Mouse (Mus musculus) spleen, adult 2 months (tissue): ENCODE measurements around the gene Slc4a3. TPM values are rescaled to one million over a fixed set of nuclear protein-coding genes. Genes with fewer than 3 reads are reported as not detected.
A peak's percentile ranks its signal among the peaks of the same experiment; 100 is the strongest.

ENCODE experiments used
- DNase-seq, 2 experiments: peaks; one replicate each; pipeline versions ENCODE4 v3.0.0 to v3.0.0-alpha.2; 2012 to 2021; ENCODE audit warnings: low spot score in 2 of 2, low read depth in 1 of 2
- H3K27ac ChIP-seq: fragments of 200-500 bp; 2 replicates; pipeline ENCODE4 v1.5.1; 2012; ENCODE audit warnings: low read length, inconsistent platforms; ENCODE audit not compliant: insufficient read depth
- H3K27me3 ChIP-seq: fragments of 200-500 bp; 2 replicates; pipeline ENCODE4 v1.6.1; 2012; ENCODE audit warnings: mild to moderate bottlenecking, moderate library complexity, low read length, inconsistent platforms; ENCODE audit not compliant: control insufficient read depth, insufficient read depth
- H3K36me3 ChIP-seq: fragments of 200-500 bp; 2 replicates; pipeline ENCODE4 v1.6.1; 2012; ENCODE audit warnings: mild to moderate bottlenecking, low read length, inconsistent platforms; ENCODE audit not compliant: control insufficient read depth, insufficient read depth
- H3K4me1 ChIP-seq: fragments of 200-500 bp; 2 replicates; pipeline ENCODE4 v1.6.1; 2011; ENCODE audit warnings: inconsistent platforms; ENCODE audit not compliant: control insufficient read depth, insufficient read depth, insufficient read length
- H3K4me3 ChIP-seq: fragments of 200-500 bp; 2 replicates; pipeline ENCODE4 v1.5.1; 2011; ENCODE audit warnings: mild to moderate bottlenecking, inconsistent platforms; ENCODE audit not compliant: insufficient read depth, insufficient read length; ENCODE audit errors: extremely low read depth
- CTCF ChIP-seq: fragments of 200-500 bp; IDR thresholded peaks from 2 replicates; pipeline ENCODE4 v1.5.1; 2011; ENCODE audit warnings: mild to moderate bottlenecking, inconsistent platforms; ENCODE audit not compliant: insufficient read depth, insufficient read length, insufficient replicate concordance; ENCODE audit errors: extremely low read depth
- POLR2A ChIP-seq: fragments of 200-500 bp; IDR thresholded peaks from 2 replicates; pipeline ENCODE4 v1.6.1; 2011; ENCODE audit warnings: low read depth, low read length, inconsistent platforms
- WGBS: fragments of 180-500 bp; shearing (Covaris S2); methylation state at CpG from one replicate; pipeline ENCODE4 v1.1.7; 2018; 5-methylcytosine and 5-hydroxymethylcytosine counted together
- polyA plus RNA-seq: library from polyadenylated mRNA; depleted of rRNA; stranded (reverse); fragments of >200 nt; gene quantifications from 2 replicates; pipeline ENCODE4 v1.2.3, GENCODE M21; 2012; rRNA removed

The Slc4a3 gene
- 3.9 and 4.5 TPM in 2 replicates for polyA plus RNA-seq

- WGBS: 4% methylated on average over 62 of the region's 64 CpGs
- H3K27ac ChIP-seq: no peak within 1 kb of the TSS
- no peak for DNase-seq
- H3K4me1 ChIP-seq: no peaks in the 10 kb centered on the region
- TF ChIP-seq POLR2A (no peak), CTCF (no peak)
- peaks cover 16% of the 10 kb centered on the region for H3K27me3 ChIP-seq
- peak within 1 kb of the TSS; percentile 50; the same call in 1 of the 2 replicates for H3K4me3 ChIP-seq
- no peaks in the 10 kb centered on the region for H3K36me3 ChIP-seq
Observed at GRCm38 (mm10) chr1:75545965-75546956, at the start of gene Slc4a3. TSS of gene Slc4a3 (plus strand) at chr1:75546266.

- DNase-seq: no peak
- Histone ChIP-seq H3K36me3 (no peaks in the 10 kb centered on the region), H3K4me1 (no peaks in the 10 kb centered on the region), H3K27ac (no peak overlapping the region), H3K4me3 (no peak overlapping the region), H3K27me3 (no peaks in the 10 kb centered on the region)
- 82% methylated on average over 4 of the region's 4 CpGs for WGBS
- TF ChIP-seq CTCF (no peak), POLR2A (no peak)
Observed at GRCm38 (mm10) chr1:75498897-75499296, 47.2 kb upstream of the Slc4a3 start.

DNA sequence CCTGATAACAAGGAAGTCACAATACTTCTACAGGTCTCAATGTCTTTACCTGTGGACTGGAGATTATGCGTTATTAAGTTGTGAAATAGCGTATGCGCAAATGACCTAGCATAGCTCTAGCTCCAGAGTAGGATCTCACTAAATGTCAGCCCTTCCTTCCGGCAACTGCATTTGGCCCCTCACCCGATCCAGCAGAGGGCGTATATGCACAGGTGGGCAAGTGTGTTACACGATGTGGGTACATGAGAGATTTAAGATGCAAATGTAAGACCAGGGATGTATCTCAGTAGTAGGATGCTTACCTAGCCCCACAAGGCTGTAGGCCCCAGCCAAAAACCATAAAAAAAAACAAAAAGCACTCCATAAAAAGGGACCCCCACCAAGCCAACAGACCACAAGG is 46.6 kb upstream of the Slc4a3 start:
- Histone ChIP-seq H3K4me1 (no peaks in the 10 kb centered on the region), H3K36me3 (no peaks in the 10 kb centered on the region), H3K27ac (no peak overlapping the region), H3K4me3 (no peak overlapping the region), H3K27me3 (no peaks in the 10 kb centered on the region)
- WGBS: 77% methylated on average over 7 of the region's 7 CpGs
- no peak for DNase-seq
- TF ChIP-seq CTCF (no peak), POLR2A (no peak)

DNA sequence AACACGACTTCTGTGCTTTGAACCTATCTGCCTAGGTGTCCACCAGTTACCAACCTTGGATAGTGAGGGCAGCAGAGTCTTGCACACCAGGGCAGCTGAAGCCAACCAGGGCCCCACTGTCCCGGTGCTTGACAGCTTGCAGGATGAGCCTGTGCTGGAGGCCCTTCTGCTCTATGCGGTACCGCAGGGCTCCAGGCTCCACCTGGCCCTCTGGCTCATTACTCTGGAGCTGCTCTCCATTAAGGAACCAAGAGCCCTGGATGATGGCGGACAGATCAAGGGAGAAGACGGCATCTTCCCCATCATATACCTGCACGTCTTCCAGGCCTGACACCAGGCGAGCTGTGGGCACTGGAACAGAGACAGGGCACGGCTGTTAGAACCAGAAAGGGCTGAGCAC is 44.2 kb upstream of the Slc4a3 start:
- H3K4me1 ChIP-seq: no peaks in the 10 kb centered on the region; the same call in 1 of the 2 replicates
- H3K27me3 ChIP-seq: peaks cover 13% of the 10 kb centered on the region
- H3K4me3 ChIP-seq: no peak overlapping the region
- no peak for TF ChIP-seq CTCF
- no peak for TF ChIP-seq POLR2A
- no peaks in the 10 kb centered on the region for H3K36me3 ChIP-seq
- H3K27ac ChIP-seq: no peak overlapping the region
- 93% methylated on average over 9 of the region's 9 CpGs for WGBS
- DNase-seq: no peak

- no peak for TF ChIP-seq POLR2A
- no peak for TF ChIP-seq CTCF
- Histone ChIP-seq H3K27ac (no peak overlapping the region), H3K4me1 (no peaks in the 10 kb centered on the region; the same call in 1 of the 2 replicates), H3K27me3 (peaks cover 13% of the 10 kb centered on the region), H3K4me3 (no peak overlapping the region), H3K36me3 (no peaks in the 10 kb centered on the region)
- DNase-seq: no peak
- WGBS: 94% methylated on average over 24 of the region's 25 CpGs
Observed at GRCm38 (mm10) chr1:75502945-75503650, 43.0 kb upstream of the Slc4a3 start.

DNA sequence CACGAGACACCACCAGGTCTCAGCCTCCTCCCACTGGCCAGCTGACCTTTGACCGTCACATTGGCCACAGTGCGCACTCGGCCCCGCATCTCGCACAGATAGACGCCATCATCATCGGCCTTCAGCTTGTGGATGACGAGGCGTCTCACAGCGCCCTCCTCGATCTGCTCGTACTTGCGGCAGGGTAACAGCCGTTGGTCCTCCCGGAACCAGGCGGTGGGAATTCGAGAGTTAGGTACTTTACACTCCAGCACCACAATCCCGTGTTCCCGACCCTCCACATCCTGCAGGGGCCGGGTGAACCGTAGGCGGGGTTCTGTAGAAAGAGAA is 42.5 kb upstream of the Slc4a3 start:
- no peak for TF ChIP-seq POLR2A
- Histone ChIP-seq H3K27ac (no peak overlapping the region), H3K4me3 (no peak overlapping the region), H3K36me3 (no peaks in the 10 kb centered on the region), H3K27me3 (peaks cover 13% of the 10 kb centered on the region), H3K4me1 (no peaks in the 10 kb centered on the region; the same call in 1 of the 2 replicates)
- WGBS: 92% methylated on average over 23 of the region's 23 CpGs
- no peak for DNase-seq
